Mouse (Mus musculus) left cerebral cortex, adult 9 months (tissue): ENCODE results near the gene Bex1.
A peak's percentile ranks its signal among the peaks of the same experiment; 100 is the strongest.

Experiments
- DNase-seq, 2 experiments: peaks; one replicate each; pipeline ENCODE4 v3.0.0; 2022; ENCODE audit warnings: low spot score in 2 of 2

The Bex1 gene

DNA sequence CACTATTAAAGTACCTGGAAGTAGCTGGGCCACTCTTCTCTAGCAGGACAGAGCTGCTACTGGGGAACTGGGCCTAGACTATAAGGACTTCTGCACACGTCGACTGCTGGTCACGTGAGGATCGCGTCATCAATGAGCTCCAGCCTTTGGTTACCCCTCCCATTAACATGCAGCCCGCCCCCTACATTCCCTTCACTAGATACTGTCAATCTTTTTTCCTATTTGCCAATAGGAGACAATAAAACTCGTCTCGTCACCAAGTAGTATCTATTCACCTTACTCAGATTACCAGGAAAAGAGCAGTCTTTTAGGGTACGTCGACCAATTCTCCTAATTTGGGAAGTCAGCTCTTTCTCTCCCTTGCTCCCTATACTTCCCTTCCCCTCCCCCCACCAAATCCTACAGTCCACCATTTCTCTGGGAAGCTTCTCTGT, 43.2 kb downstream of the Bex1 start, which contains the start of gene Tceal8:
Gene Tceal8 (minus strand): TSS at position 225 of the 434 bp plus-strand sequence.
- peak; percentile 61 to 75 for DNase-seq

DNA sequence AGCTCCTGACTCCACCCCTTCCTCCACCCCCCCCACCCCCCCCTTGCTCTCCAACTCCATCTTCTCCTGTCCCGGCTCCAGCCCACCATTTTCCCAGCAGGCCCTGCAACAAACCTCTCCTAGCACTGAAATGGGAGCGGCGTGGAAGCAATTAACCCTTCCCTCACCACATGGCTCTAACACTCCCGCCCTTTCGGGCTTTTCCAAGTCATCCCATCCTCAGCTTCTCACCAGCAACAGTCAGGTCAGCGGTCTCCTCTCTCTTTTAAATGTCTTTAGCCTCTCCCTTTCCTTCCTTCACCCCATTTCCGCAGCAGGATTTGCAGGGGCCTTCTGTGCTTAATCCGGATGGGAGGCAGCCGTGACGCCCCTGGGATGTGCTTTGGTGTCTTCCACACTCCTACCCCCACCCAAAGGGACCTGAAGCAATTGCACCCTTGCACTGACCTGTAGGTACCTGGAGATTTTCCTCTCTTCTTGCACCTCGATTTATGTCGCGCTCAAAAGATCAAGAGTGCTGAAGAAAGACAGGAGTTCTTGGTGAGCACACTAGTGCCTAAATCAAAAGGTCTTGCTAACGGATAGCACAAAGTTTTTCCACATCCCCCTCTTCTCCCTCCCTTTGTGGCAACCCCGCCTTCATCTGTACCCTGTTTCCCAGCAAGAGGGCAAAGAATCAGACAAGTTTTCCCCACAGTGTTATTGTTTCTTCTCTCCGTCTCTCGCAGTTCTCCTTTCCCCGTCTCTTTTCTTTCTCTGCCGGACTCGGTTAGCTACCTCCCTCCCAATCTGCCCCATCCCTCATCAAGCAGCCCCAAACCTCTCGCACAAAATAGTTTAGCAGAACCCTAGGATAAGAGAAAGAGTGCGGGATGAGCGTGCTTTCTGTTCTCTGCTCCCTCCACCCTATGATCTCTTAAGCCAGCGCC, 43.9 kb downstream of the Bex1 start:
- peak; percentile 13 to 38 for DNase-seq

DNA sequence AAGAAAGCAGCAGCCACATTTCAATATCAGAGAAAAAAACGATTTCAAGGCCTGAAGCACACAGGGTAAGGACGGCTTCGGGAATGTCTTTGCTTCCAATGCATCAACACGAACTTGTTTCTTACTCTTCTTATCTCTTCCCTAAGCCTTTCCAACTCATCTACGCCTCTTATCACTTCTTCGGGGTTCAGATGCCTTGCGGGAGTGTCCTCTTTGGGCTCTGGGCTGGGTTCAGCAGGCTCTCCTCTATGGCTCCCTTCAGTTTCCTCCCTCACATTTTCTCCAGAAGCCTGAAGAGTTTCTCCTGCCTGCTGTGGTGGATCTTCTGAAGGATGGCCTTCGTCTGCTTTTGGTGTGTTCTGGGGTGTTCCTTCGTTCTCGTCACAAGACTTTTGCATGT, 44.7 kb downstream of the Bex1 start:
- no peak for DNase-seq
